Mouse (Mus musculus) lung, postnatal 4 days (tissue): ENCODE measurements around the gene 1700012B07Rik.

Experiments used
- DNase-seq, 2 experiments: peaks; one replicate each; pipeline ENCODE4 v3.0.0; 2021

1700012B07Rik gene

GRCm38 (mm10) chr11:109827946-109828345, at the start of gene 1700012B07Rik:
Gene 1700012B07Rik, minus strand, starts transcription at chr11:109828046.
- DNase-seq, result no peak

GRCm38 (mm10) chr11:109876767-109877166, 48.9 kb upstream of the 1700012B07Rik start:
- DNase-seq, result peak in 1 of 2 experiments; percentile 49

GRCm38 (mm10) chr11:109875834-109876233, 48.0 kb upstream of the 1700012B07Rik start:
- DNase-seq, result no peak

- no peak for DNase-seq
Observed at GRCm38 (mm10) chr11:109875525-109875802, 47.6 kb upstream of the 1700012B07Rik start.

- DNase-seq, result no peak
Observed at GRCm38 (mm10) chr11:109874651-109875524, 47.0 kb upstream of the 1700012B07Rik start.

- peak in 1 of 2 experiments; percentile 51 for DNase-seq
Observed at GRCm38 (mm10) chr11:109873852-109874610, 46.2 kb upstream of the 1700012B07Rik start.

GRCm38 (mm10) chr11:109873161-109873775, 45.4 kb upstream of the 1700012B07Rik start:
- peak in 1 of 2 experiments; percentile 34 for DNase-seq

- DNase-seq, result no peak
Observed at GRCm38 (mm10) chr11:109872674-109873073, 44.8 kb upstream of the 1700012B07Rik start.

GRCm38 (mm10) chr11:109872056-109872455, 44.2 kb upstream of the 1700012B07Rik start:
- no peak for DNase-seq

GRCm38 (mm10) chr11:109867861-109868260, 40.0 kb upstream of the 1700012B07Rik start:
- DNase-seq, result no peak

GRCm38 (mm10) chr11:109866537-109867160, 38.8 kb upstream of the 1700012B07Rik start:
- no peak for DNase-seq

GRCm38 (mm10) chr11:109865526-109865925, 37.7 kb upstream of the 1700012B07Rik start:
- DNase-seq, result no peak

GRCm38 (mm10) chr11:109863951-109864350, 36.1 kb upstream of the 1700012B07Rik start:
- no peak for DNase-seq

GRCm38 (mm10) chr11:109863194-109863746, 35.4 kb upstream of the 1700012B07Rik start:
- DNase-seq, result peak in 1 of 2 experiments; percentile 54

GRCm38 (mm10) chr11:109860508-109860907, 32.7 kb upstream of the 1700012B07Rik start:
- DNase-seq, result peak; percentile 85 to 90

GRCm38 (mm10) chr11:109859939-109860469, 32.2 kb upstream of the 1700012B07Rik start:
- DNase-seq, result peak; percentile 44 to 51

GRCm38 (mm10) chr11:109859441-109859840, 31.6 kb upstream of the 1700012B07Rik start:
- DNase-seq, result no peak

GRCm38 (mm10) chr11:109857086-109857485, 29.2 kb upstream of the 1700012B07Rik start:
- no peak for DNase-seq

GRCm38 (mm10) chr11:109854056-109854455, 26.2 kb upstream of the 1700012B07Rik start:
- DNase-seq, result no peak

GRCm38 (mm10) chr11:109853228-109853966, 25.6 kb upstream of the 1700012B07Rik start:
- no peak for DNase-seq

- DNase-seq, result peak; percentile 23 to 48
Observed at GRCm38 (mm10) chr11:109851996-109852395, 24.1 kb upstream of the 1700012B07Rik start.
